Mouse (Mus musculus): ENCODE results near the gene Ak7. TPM values are rescaled to one million over a fixed set of nuclear protein-coding genes. Genes with fewer than 3 reads are reported as not detected.

Ak7 gene
- polyA plus RNA-seq, 1 experiment from 2014 or later: 2.5 TPM

DNA sequence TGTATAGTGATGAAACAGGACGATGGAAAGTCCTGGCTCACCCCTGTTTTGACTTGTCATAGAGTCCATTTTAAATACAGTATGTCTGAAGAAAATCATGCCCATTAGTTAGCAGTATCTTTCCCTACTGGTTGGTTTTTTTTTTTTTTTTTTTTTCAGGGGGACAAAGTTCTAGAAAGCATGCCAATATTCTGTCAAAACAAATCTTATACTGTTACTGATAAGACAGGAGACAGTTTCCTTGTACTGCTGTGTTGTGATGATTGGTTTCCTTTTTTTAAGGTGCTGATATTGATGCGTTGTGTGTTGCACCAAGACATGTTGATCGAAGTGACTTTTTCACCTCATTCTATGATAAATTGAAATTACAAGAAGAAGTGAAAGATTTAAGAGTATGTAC lies 100.4 kb downstream of the Ak7 start:
- no peak for ATAC-seq (ENCODE audit: low FRiP score)
- Histone ChIP-seq H3K9ac (no peak overlapping the region), H3K4me2 (replicated peaks) (no peak overlapping the region), H3K27ac (no peak overlapping the region), H3K4me3 (no peak overlapping the region), H3K36me3 (peaks cover 48% of the 10 kb centered on the region), H3K9me3 (replicated peaks) (no peaks in the 10 kb centered on the region), H3K27me3 (no peaks in the 10 kb centered on the region), H3K4me1 (no peaks in the 10 kb centered on the region)
- 98% methylated on average over 3 of the region's 3 CpGs for WGBS

DNA sequence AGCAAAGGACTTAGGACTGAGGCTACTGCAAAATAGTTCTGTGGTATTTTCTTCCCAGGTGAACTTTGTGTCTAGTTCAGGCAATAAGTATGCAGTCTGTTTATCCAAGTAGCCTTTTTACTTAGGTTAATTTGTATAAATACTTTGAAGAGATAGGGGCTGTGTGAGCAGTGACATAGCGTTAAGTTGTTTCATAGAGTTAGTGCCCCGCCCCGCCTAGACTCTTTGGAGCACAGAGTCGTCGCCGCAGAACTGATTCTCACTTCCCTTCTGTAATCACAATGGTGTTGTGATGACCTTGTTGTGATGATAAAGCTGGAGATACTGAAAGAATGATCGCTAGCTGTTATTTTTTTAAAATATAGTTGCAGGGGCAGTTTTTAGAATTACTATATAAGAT lies 101.6 kb downstream of the Ak7 start:
- no peak overlapping the region for H3K9ac ChIP-seq
- H3K4me2 ChIP-seq (replicated peaks): no peak overlapping the region

DNA sequence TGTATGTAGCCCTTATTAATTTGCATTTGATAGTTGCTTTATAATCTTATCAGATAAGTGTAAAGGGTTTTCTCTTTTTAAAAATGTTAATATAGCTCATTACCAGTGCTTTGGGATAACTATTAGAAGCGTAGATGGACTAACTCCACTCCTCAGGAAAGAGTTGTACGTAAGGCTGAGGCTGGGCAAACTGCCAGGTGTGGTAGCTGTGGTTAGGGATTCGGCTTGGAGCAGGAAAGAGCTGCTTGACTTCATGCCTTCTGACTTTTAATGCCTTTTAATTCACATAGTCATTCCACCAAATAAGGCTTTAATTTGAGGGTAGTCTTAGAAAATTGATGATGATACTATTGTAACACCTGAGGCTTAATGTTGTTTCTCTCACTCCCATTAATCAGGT lies 103.2 kb downstream of the Ak7 start:
- Histone ChIP-seq H3K4me2 (replicated peaks) (no peak overlapping the region), H3K27ac (no peak overlapping the region), H3K36me3 (peaks cover 60% of the 10 kb centered on the region), H3K9me3 (replicated peaks) (no peaks in the 10 kb centered on the region), H3K4me3 (no peak overlapping the region), H3K4me1 (no peaks in the 10 kb centered on the region), H3K27me3 (no peaks in the 10 kb centered on the region), H3K9ac (no peak overlapping the region)
- no peak for ATAC-seq (ENCODE audit: low FRiP score)
- 87% methylated on average over 3 of the region's 3 CpGs for WGBS

More for the DNA sequence above, 101.6 kb downstream of the Ak7 start:
- no peak for ATAC-seq (ENCODE audit: low FRiP score)
- no peaks in the 10 kb centered on the region for H3K27me3 ChIP-seq
- WGBS: 96% methylated on average over 7 of the region's 7 CpGs
- H3K36me3 ChIP-seq: peaks cover 56% of the 10 kb centered on the region
- no peak overlapping the region for H3K4me3 ChIP-seq
- H3K9me3 ChIP-seq (replicated peaks): no peaks in the 10 kb centered on the region
- H3K27ac ChIP-seq: no peak overlapping the region
- no peaks in the 10 kb centered on the region for H3K4me1 ChIP-seq

DNA sequence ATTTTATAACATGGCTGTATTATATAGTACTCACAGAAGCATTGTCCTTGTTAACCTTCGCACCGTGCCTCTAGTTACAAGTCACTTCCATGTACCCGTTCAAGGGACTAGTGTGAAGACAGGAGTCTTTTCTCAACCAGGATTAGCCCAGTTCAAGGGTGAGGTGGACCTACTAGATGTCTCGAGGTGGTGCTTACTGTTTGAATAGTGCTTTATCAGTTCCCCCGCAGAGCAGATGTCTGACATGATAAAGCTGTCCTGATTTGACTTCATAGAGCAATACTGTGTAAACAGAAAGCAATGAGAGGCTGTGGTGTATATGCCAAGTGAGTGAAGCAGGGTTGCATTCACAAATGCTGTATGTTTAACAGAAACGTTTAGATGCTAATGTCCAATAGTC lies 104.8 kb downstream of the Ak7 start:
- no peak overlapping the region for H3K9ac ChIP-seq
- peaks cover 66% of the 10 kb centered on the region for H3K36me3 ChIP-seq
- H3K4me1 ChIP-seq: no peaks in the 10 kb centered on the region
- H3K27ac ChIP-seq: no peak overlapping the region
- no peak overlapping the region for H3K4me2 ChIP-seq (replicated peaks)
- ATAC-seq (ENCODE audit: low FRiP score): no peak
- no peaks in the 10 kb centered on the region for H3K9me3 ChIP-seq (replicated peaks)
- 92% methylated on average over 6 of the region's 6 CpGs for WGBS
- no peak overlapping the region for H3K4me3 ChIP-seq
- H3K27me3 ChIP-seq: no peaks in the 10 kb centered on the region

GRCm38 (mm10) chr12:105813957-105814356 lies 108.2 kb downstream of the Ak7 start:
- H3K4me2 ChIP-seq (replicated peaks): no peak overlapping the region
- H3K36me3 ChIP-seq: peaks cover 57% of the 10 kb centered on the region
- no peak for ATAC-seq (ENCODE audit: low FRiP score)
- no peaks in the 10 kb centered on the region for H3K4me1 ChIP-seq
- WGBS: 95% methylated on average over 6 of the region's 6 CpGs
- H3K4me3 ChIP-seq: no peak overlapping the region
- H3K9me3 ChIP-seq (replicated peaks): no peaks in the 10 kb centered on the region
- no peak overlapping the region for H3K9ac ChIP-seq
- no peaks in the 10 kb centered on the region for H3K27me3 ChIP-seq
- H3K27ac ChIP-seq: no peak overlapping the region

GRCm38 (mm10) chr12:105823472-105823871 lies 117.7 kb downstream of the Ak7 start:
- Histone ChIP-seq H3K9ac (no peak overlapping the region), H3K36me3 (peaks cover 84% of the 10 kb centered on the region), H3K9me3 (replicated peaks) (no peaks in the 10 kb centered on the region), H3K27me3 (no peaks in the 10 kb centered on the region), H3K4me3 (no peak overlapping the region), H3K4me2 (replicated peaks) (no peak overlapping the region), H3K4me1 (no peaks in the 10 kb centered on the region), H3K27ac (no peak overlapping the region)
- 90% methylated on average over 4 of the region's 4 CpGs for WGBS
- ATAC-seq (ENCODE audit: low FRiP score): no peak

- no peak overlapping the region for H3K9ac ChIP-seq
- no peak overlapping the region for H3K27ac ChIP-seq
- H3K4me1 ChIP-seq: no peaks in the 10 kb centered on the region
- no peak overlapping the region for H3K4me3 ChIP-seq
- ATAC-seq (ENCODE audit: low FRiP score): no peak
- H3K27me3 ChIP-seq: no peaks in the 10 kb centered on the region
- H3K9me3 ChIP-seq (replicated peaks): no peaks in the 10 kb centered on the region
- 85% methylated on average over 8 of the region's 8 CpGs for WGBS
- H3K4me2 ChIP-seq (replicated peaks): no peak overlapping the region
- H3K36me3 ChIP-seq: peaks cover 87% of the 10 kb centered on the region
Measured at GRCm38 (mm10) chr12:105824743-105825142, 119.0 kb downstream of the Ak7 start.

- Histone ChIP-seq H3K9ac (no peak overlapping the region), H3K27me3 (no peaks in the 10 kb centered on the region), H3K4me1 (no peaks in the 10 kb centered on the region), H3K4me3 (no peak overlapping the region), H3K27ac (no peak overlapping the region), H3K9me3 (replicated peaks) (no peaks in the 10 kb centered on the region), H3K36me3 (peaks cover 85% of the 10 kb centered on the region), H3K4me2 (replicated peaks) (no peak overlapping the region)
- 96% methylated on average over 4 of the region's 4 CpGs for WGBS
- ATAC-seq (ENCODE audit: low FRiP score): no peak
Measured at GRCm38 (mm10) chr12:105825266-105825665, 119.5 kb downstream of the Ak7 start.

Other genes with a start within 250 kb of the Ak7 start
- 1.6 and 1.8 TPM in 2 replicates for gene Bdkrb2, start 142.8 kb upstream of the Ak7 start, polyA plus RNA-seq (2016; fragmentation: Nextera tagmentation; extraction: Ambion mirVana)
- not detected in 2 replicates for gene Bdkrb1, start 102.9 kb upstream of the Ak7 start, polyA plus RNA-seq (2016; fragmentation: Nextera tagmentation; extraction: Ambion mirVana)
- 33.6 and 34.5 TPM in 2 replicates for gene Gskip, start 21.1 kb upstream of the Ak7 start, polyA plus RNA-seq (2016; fragmentation: Nextera tagmentation; extraction: Ambion mirVana)
- gene Atg2b, start 20.8 kb upstream of the Ak7 start, polyA plus RNA-seq (2016; fragmentation: Nextera tagmentation; extraction: Ambion mirVana): 19.3 TPM in 2 replicates
- 278 and 308 TPM in 2 replicates for gene Papola, start 78.7 kb downstream of the Ak7 start, polyA plus RNA-seq (2016; fragmentation: Nextera tagmentation; extraction: Ambion mirVana)

Data from hindbrain, embryonic 12.5 days (tissue).